Mouse (Mus musculus) liver, embryonic 14.5 days (tissue): Measurements from ENCODE around the gene Sccpdh. TPM values are rescaled to one million over a fixed set of nuclear protein-coding genes. Genes with fewer than 3 reads are reported as not detected.
A peak's percentile ranks its signal among the peaks of the same experiment; 100 is the strongest.

Experiments
- ATAC-seq: fragments of 200-750 bp; cut with Nextera tagmentation; 2 replicates; pipeline ENCODE4 v1.8.0; 2017; ENCODE audit warnings: moderate number of reproducible peaks, mild to moderate bottlenecking, moderate library complexity; ENCODE audit not compliant: insufficient read depth
- DNase-seq, 3 experiments: peaks; one replicate each; pipeline ENCODE4 v3.0.0-alpha.2; 2012 to 2013; ENCODE audit warnings: low read depth in 3 of 3, low spot score in 3 of 3
- H3K27ac ChIP-seq: fragments of 300-500 bp; sonication (generic); 2 replicates; pipeline ENCODE4 v1.5.1; 2014; ENCODE audit warnings: moderate library complexity, mild to moderate bottlenecking, control low read depth, inconsistent platforms
- H3K27me3 ChIP-seq: fragments of 300-500 bp; sonication (generic); 2 replicates; pipeline ENCODE4 v1.6.1; 2014; ENCODE audit warnings: mild to moderate bottlenecking, low read length, moderate library complexity; ENCODE audit not compliant: control insufficient read depth, insufficient read depth
- H3K36me3 ChIP-seq: fragments of 300-500 bp; sonication (generic); replicated peaks from 2 replicates; pipeline ENCODE4 v1.6.1; 2014; ENCODE audit warnings: low read depth; ENCODE audit not compliant: control insufficient read depth, insufficient read depth
- H3K4me1 ChIP-seq, 2 experiments: fragments of 200-500 bp in 1 of 2; fragments of 300-500 bp in 1 of 2; sonication (generic) in 1 of 2; replicated peaks; 2 replicates each; pipeline ENCODE4 v1.6.1; 2012 to 2014; ENCODE audit warnings: antibody characterized with exemption in 1 of 2, inconsistent platforms in 1 of 2, low read length in 1 of 2; ENCODE audit not compliant: control insufficient read depth in 2 of 2, insufficient read depth in 2 of 2
- H3K4me2 ChIP-seq: fragments of 300-500 bp; sonication (generic); 2 replicates; pipeline ENCODE4 v1.6.1; 2014; ENCODE audit warnings: low read depth, mild to moderate bottlenecking, control low read depth, moderate library complexity
- H3K4me3 ChIP-seq, 2 experiments: fragments of 200-500 bp in 1 of 2; fragments of 300-500 bp in 1 of 2; sonication (generic) in 1 of 2; 2 replicates each; pipeline ENCODE4 v1.5.1; 2012 to 2014; ENCODE audit warnings: low read depth in 2 of 2, low read length in 2 of 2, mild to moderate bottlenecking in 2 of 2, control low read depth in 1 of 2, inconsistent platforms in 1 of 2, moderate library complexity in 1 of 2; ENCODE audit not compliant: insufficient read depth in 1 of 2
- H3K9ac ChIP-seq: fragments of 300-500 bp; sonication (generic); replicated peaks from 2 replicates; pipeline ENCODE4 v1.6.1; 2014; ENCODE audit warnings: mild to moderate bottlenecking, control low read depth, moderate library complexity
- H3K9me3 ChIP-seq: fragments of 300-500 bp; sonication (generic); 2 replicates; pipeline ENCODE4 v1.6.1; 2016; ENCODE audit warnings: low read length, mixed read lengths; ENCODE audit not compliant: control insufficient read depth
- CTCF ChIP-seq: IDR thresholded peaks from 2 replicates; pipeline ENCODE4 v1.5.1; 2016; ENCODE audit warnings: antibody characterized with exemption, low read depth, control low read depth
- EP300 ChIP-seq: IDR thresholded peaks from 2 replicates; pipeline ENCODE4 v1.6.1; 2016; ENCODE audit warnings: antibody characterized with exemption, low read depth
- WGBS: fragments of 180-500 bp; shearing (Covaris S2); extraction: QIAGEN DNeasy Blood & Tissue Kit; methylation state at CpG from one replicate; pipeline ENCODE4 v1.1.7; 2014; ENCODE audit not compliant: insufficient replicate concordance; 5-methylcytosine and 5-hydroxymethylcytosine counted together
- polyA plus RNA-seq, 2 experiments: library from polyadenylated mRNA; depleted of rRNA in 1 of 2; stranded (reverse) in 1 of 2; unstranded in 1 of 2; fragments of >200 nt; fragmentation: Nextera tagmentation in 1 of 2; extraction: Ambion mirVana in 1 of 2; gene quantifications; 2 replicates each; pipeline versions ENCODE4 v1.2.1 to v1.2.3; 2012 to 2014

The Sccpdh gene
- polyA plus RNA-seq, 2 experiments: 4.0 to 7.8 TPM

GRCm38 (mm10) chr1:179715786-179716185 is 47.8 kb downstream of the Sccpdh start:
- Histone ChIP-seq H3K4me1 (peaks cover 0 to 5% of the 10 kb centered on the region in 2 experiments; a peak in 2 of 4 replicates), H3K27ac (no peak overlapping the region), H3K36me3 (no peaks in the 10 kb centered on the region), H3K4me2 (no peak overlapping the region), H3K27me3 (no peaks in the 10 kb centered on the region), H3K4me3 (no peak overlapping the region), H3K9ac (no peak overlapping the region), H3K9me3 (no peaks in the 10 kb centered on the region)
- 25% methylated on average over 4 of the region's 4 CpGs for WGBS
- ATAC-seq (peak; percentile 94), DNase-seq (peak; percentile 39 to 50 (median 46))
- no peak for TF ChIP-seq CTCF
- no peak for TF ChIP-seq EP300

- Histone ChIP-seq H3K27ac (no peak overlapping the region), H3K4me3 (no peak overlapping the region), H3K9me3 (no peaks in the 10 kb centered on the region), H3K36me3 (no peaks in the 10 kb centered on the region), H3K4me2 (no peak overlapping the region), H3K4me1 (no peaks in the 10 kb centered on the region), H3K27me3 (peaks cover 3% of the 10 kb centered on the region), H3K9ac (no peak overlapping the region)
- ATAC-seq (no peak), DNase-seq (no peak)
- WGBS: 47% methylated on average over 8 of the region's 8 CpGs
- TF ChIP-seq EP300: no peak
Observed at GRCm38 (mm10) chr1:179722811-179723469, 54.9 kb downstream of the Sccpdh start.

GRCm38 (mm10) chr1:179728661-179729060 is 60.7 kb downstream of the Sccpdh start:
- Histone ChIP-seq H3K9me3 (no peaks in the 10 kb centered on the region), H3K4me3 (no peak overlapping the region), H3K36me3 (no peaks in the 10 kb centered on the region), H3K9ac (no peak overlapping the region), H3K4me1 (no peaks in the 10 kb centered on the region), H3K27ac (no peak overlapping the region), H3K27me3 (no peaks in the 10 kb centered on the region), H3K4me2 (no peak overlapping the region)
- ATAC-seq: no peak
- WGBS: 70% methylated on average over 10 of the region's 10 CpGs
- DNase-seq: no peak
- TF ChIP-seq EP300: no peak
- TF ChIP-seq CTCF: peak; percentile 25; the same call in 1 of the 2 replicates

GRCm38 (mm10) chr1:179731391-179731790 is 63.4 kb downstream of the Sccpdh start:
- no peaks in the 10 kb centered on the region for H3K9me3 ChIP-seq
- no peaks in the 10 kb centered on the region for H3K27me3 ChIP-seq
- TF ChIP-seq CTCF: no peak
- no peak for TF ChIP-seq EP300
- no peak for ATAC-seq
- H3K4me3 ChIP-seq: no peak overlapping the region
- H3K4me1 ChIP-seq: no peaks in the 10 kb centered on the region
- H3K9ac ChIP-seq: no peak overlapping the region
- DNase-seq: no peak
- WGBS: 69% methylated on average over 3 of the region's 3 CpGs
- no peaks in the 10 kb centered on the region for H3K36me3 ChIP-seq
- no peak overlapping the region for H3K27ac ChIP-seq
- H3K4me2 ChIP-seq: no peak overlapping the region

GRCm38 (mm10) chr1:179734500-179735474 is 66.8 kb downstream of the Sccpdh start:
- no peaks in the 10 kb centered on the region for H3K4me1 ChIP-seq
- 16% methylated on average over 15 of the region's 15 CpGs for WGBS
- DNase-seq (peak; percentile 17 to 37 (median 22)), ATAC-seq (peak; percentile 43; the same call in 1 of the 2 replicates)
- H3K36me3 ChIP-seq: no peaks in the 10 kb centered on the region
- no peaks in the 10 kb centered on the region for H3K9me3 ChIP-seq
- TF ChIP-seq CTCF: peak; percentile 97
- TF ChIP-seq EP300: no peak
- H3K4me3 ChIP-seq: no peak overlapping the region
- no peak overlapping the region for H3K27ac ChIP-seq
- H3K27me3 ChIP-seq: no peaks in the 10 kb centered on the region
- H3K4me2 ChIP-seq: peak overlapping the region; percentile 21; the same call in 1 of the 2 replicates
- no peak overlapping the region for H3K9ac ChIP-seq
